Mouse (Mus musculus): ENCODE data around the gene Fbf1. TPM values are rescaled to one million over a fixed set of nuclear protein-coding genes. Genes with fewer than 3 reads are reported as not detected.

Fbf1 gene
- total RNA-seq, 2 experiments from 2014 or later, result 20.2 to 21.5 TPM

Other genes starting within 250 kb of the Fbf1 start
- gene Sap30bp, start 234.9 kb downstream of the Fbf1 start, total RNA-seq (2021), result 10 to 100 TPM; 25.7 to 29.0 TPM
- gene Recql5, start 234.7 kb downstream of the Fbf1 start, total RNA-seq (2021), result 1 to 10 TPM; 8.0 to 10.0 TPM
- 1 to 10 TPM; 5.0 to 5.4 TPM for gene Itgb4, start 193.5 kb downstream of the Fbf1 start, total RNA-seq (2021)
- 10 to 100 TPM; 52.9 to 54.3 TPM for gene Galk1, start 155.4 kb downstream of the Fbf1 start, total RNA-seq (2021)
- 100 to 1,000 TPM; 466 to 502 TPM for gene H3f3b, start 140.2 kb downstream of the Fbf1 start, total RNA-seq (2021)
- 10 to 100 TPM; 22.3 to 25.0 TPM for gene Unk, start 137.8 kb downstream of the Fbf1 start, total RNA-seq (2021)
- under 1 TPM; 0.88 to 0.95 TPM for gene Unc13d, start 90.2 kb downstream of the Fbf1 start, total RNA-seq (2021)
- 100 to 1,000 TPM; 107 TPM for gene Wbp2, start 81.2 kb downstream of the Fbf1 start, total RNA-seq (2021)
- gene Trim47, start 41.0 kb downstream of the Fbf1 start, total RNA-seq (2021), result 10 to 100 TPM; 47.1 to 50.9 TPM
- 1 to 10 TPM; 4.3 to 4.8 TPM for gene Trim65, start 37.0 kb downstream of the Fbf1 start, total RNA-seq (2021)
- gene Mrpl38, start 29.3 kb downstream of the Fbf1 start, total RNA-seq (2021), result 10 to 100 TPM; 52.5 to 55.3 TPM
- 10 to 100 TPM; 32.7 to 39.6 TPM for gene Ten1, start 30.7 kb upstream of the Fbf1 start, total RNA-seq (2021)
- gene Acox1, start 30.9 kb upstream of the Fbf1 start, total RNA-seq (2021), result 10 to 100 TPM; 70.3 to 73.3 TPM
- 1 to 10 TPM; 1.2 to 1.6 TPM for gene Evpl, start 69.9 kb upstream of the Fbf1 start, total RNA-seq (2021)
- gene Srp68, start 106.1 kb upstream of the Fbf1 start, total RNA-seq (2021), result 10 to 100 TPM; 60.5 to 61.7 TPM
- not detected for gene Galr2, start 112.8 kb upstream of the Fbf1 start, total RNA-seq (2021)
- gene Exoc7, start 139.1 kb upstream of the Fbf1 start, total RNA-seq (2021), result 10 to 100 TPM; 54.0 to 62.6 TPM
- gene Foxj1, start 167.2 kb upstream of the Fbf1 start, total RNA-seq (2021), result under 1 TPM in 1 of 2 experiments, not detected in 1; 0.23 TPM
- 10 to 100 TPM; 11.9 to 12.4 TPM for gene Rnf157, start 244.9 kb upstream of the Fbf1 start, total RNA-seq (2021)

Measured in heart, postnatal 4 days (tissue).